Mouse (Mus musculus): ENCODE results near the gene Mbnl1. TPM values are rescaled to one million over a fixed set of nuclear protein-coding genes. Genes with fewer than 3 reads are reported as not detected.

Gene Mbnl1
- polyA plus RNA-seq, 1 experiment = 137 TPM

- Histone ChIP-seq H3K4me3 (ENCODE audit: insufficient read depth, low read depth, low read length) (no peak overlapping the region), H3K27ac (ENCODE audit: insufficient read depth, low read depth, low read length) (no peak overlapping the region), H3K4me1 (ENCODE audit: control insufficient read depth, insufficient read depth, low read length) (no peaks in the 10 kb centered on the region)
- WGBS = 97% methylated on average over 4 of the region's 4 CpGs
- TF ChIP-seq CTCF (IDR thresholded peaks at IDR 0.05; ENCODE audit: insufficient read depth, low read depth, low read length) = no peak
- no peak for TF ChIP-seq POLR2A (IDR thresholded peaks at IDR 0.05; ENCODE audit: insufficient read depth, low read depth, low read length)
Observed at GRCm38 (mm10) chr3:60579880-60580279, 107.2 kb downstream of the Mbnl1 start.

GRCm38 (mm10) chr3:60580699-60581098, 108.1 kb downstream of the Mbnl1 start:
- H3K4me1 ChIP-seq (ENCODE audit: control insufficient read depth, insufficient read depth, low read length) = no peaks in the 10 kb centered on the region
- TF ChIP-seq CTCF (IDR thresholded peaks at IDR 0.05; ENCODE audit: insufficient read depth, low read depth, low read length) = no peak
- no peak for TF ChIP-seq POLR2A (IDR thresholded peaks at IDR 0.05; ENCODE audit: insufficient read depth, low read depth, low read length)
- H3K4me3 ChIP-seq (ENCODE audit: insufficient read depth, low read depth, low read length) = no peak overlapping the region
- no peak overlapping the region for H3K27ac ChIP-seq (ENCODE audit: insufficient read depth, low read depth, low read length)
- 85% methylated on average over 5 of the region's 5 CpGs for WGBS

GRCm38 (mm10) chr3:60582154-60582553, 109.5 kb downstream of the Mbnl1 start:
- Histone ChIP-seq H3K27ac (ENCODE audit: insufficient read depth, low read depth, low read length) (no peak overlapping the region), H3K4me1 (ENCODE audit: control insufficient read depth, insufficient read depth, low read length) (no peaks in the 10 kb centered on the region), H3K4me3 (ENCODE audit: insufficient read depth, low read depth, low read length) (no peak overlapping the region)
- TF ChIP-seq CTCF (IDR thresholded peaks at IDR 0.05; ENCODE audit: insufficient read depth, low read depth, low read length) (no peak), POLR2A (IDR thresholded peaks at IDR 0.05; ENCODE audit: insufficient read depth, low read depth, low read length) (no peak)
- WGBS = 52% methylated on average over 3 of the region's 3 CpGs

- 95% methylated on average over 1 of the region's 1 CpGs for WGBS
- Histone ChIP-seq H3K4me1 (ENCODE audit: control insufficient read depth, insufficient read depth, low read length) (no peaks in the 10 kb centered on the region), H3K4me3 (ENCODE audit: insufficient read depth, low read depth, low read length) (no peak overlapping the region), H3K27ac (ENCODE audit: insufficient read depth, low read depth, low read length) (no peak overlapping the region)
- TF ChIP-seq CTCF (IDR thresholded peaks at IDR 0.05; ENCODE audit: insufficient read depth, low read depth, low read length) = no peak
- no peak for TF ChIP-seq POLR2A (IDR thresholded peaks at IDR 0.05; ENCODE audit: insufficient read depth, low read depth, low read length)
Observed at GRCm38 (mm10) chr3:60582620-60583019, 110.0 kb downstream of the Mbnl1 start.

- TF ChIP-seq CTCF (IDR thresholded peaks at IDR 0.05; ENCODE audit: insufficient read depth, low read depth, low read length) (no peak), POLR2A (IDR thresholded peaks at IDR 0.05; ENCODE audit: insufficient read depth, low read depth, low read length) (no peak)
- Histone ChIP-seq H3K4me3 (ENCODE audit: insufficient read depth, low read depth, low read length) (no peak overlapping the region), H3K27ac (ENCODE audit: insufficient read depth, low read depth, low read length) (no peak overlapping the region), H3K4me1 (ENCODE audit: control insufficient read depth, insufficient read depth, low read length) (no peaks in the 10 kb centered on the region)
- 98% methylated on average over 3 of the region's 3 CpGs for WGBS
Observed at GRCm38 (mm10) chr3:60584704-60585103, 112.1 kb downstream of the Mbnl1 start.

- Histone ChIP-seq H3K27ac (ENCODE audit: insufficient read depth, low read depth, low read length) (no peak overlapping the region), H3K4me3 (ENCODE audit: insufficient read depth, low read depth, low read length) (no peak overlapping the region), H3K4me1 (ENCODE audit: control insufficient read depth, insufficient read depth, low read length) (no peaks in the 10 kb centered on the region)
- no peak for TF ChIP-seq CTCF (IDR thresholded peaks at IDR 0.05; ENCODE audit: insufficient read depth, low read depth, low read length)
- TF ChIP-seq POLR2A (IDR thresholded peaks at IDR 0.05; ENCODE audit: insufficient read depth, low read depth, low read length) = no peak
- WGBS = 95% methylated on average over 3 of the region's 3 CpGs
Observed at GRCm38 (mm10) chr3:60586046-60586445, 113.4 kb downstream of the Mbnl1 start.

- Histone ChIP-seq H3K4me3 (ENCODE audit: insufficient read depth, low read depth, low read length) (no peak overlapping the region), H3K27ac (ENCODE audit: insufficient read depth, low read depth, low read length) (no peak overlapping the region), H3K4me1 (ENCODE audit: control insufficient read depth, insufficient read depth, low read length) (no peaks in the 10 kb centered on the region)
- no peak for TF ChIP-seq CTCF (IDR thresholded peaks at IDR 0.05; ENCODE audit: insufficient read depth, low read depth, low read length)
- TF ChIP-seq POLR2A (IDR thresholded peaks at IDR 0.05; ENCODE audit: insufficient read depth, low read depth, low read length) = no peak
- WGBS = 84% methylated on average over 4 of the region's 4 CpGs
Observed at GRCm38 (mm10) chr3:60587149-60587548, 114.5 kb downstream of the Mbnl1 start.

- no peak overlapping the region for H3K27ac ChIP-seq (ENCODE audit: insufficient read depth, low read depth, low read length)
- TF ChIP-seq POLR2A (IDR thresholded peaks at IDR 0.05; ENCODE audit: insufficient read depth, low read depth, low read length) (no peak), CTCF (IDR thresholded peaks at IDR 0.05; ENCODE audit: insufficient read depth, low read depth, low read length) (no peak)
- H3K4me3 ChIP-seq (ENCODE audit: insufficient read depth, low read depth, low read length) = no peak overlapping the region
- H3K4me1 ChIP-seq (ENCODE audit: control insufficient read depth, insufficient read depth, low read length) = no peaks in the 10 kb centered on the region
- 78% methylated on average over 3 of the region's 3 CpGs for WGBS
Observed at GRCm38 (mm10) chr3:60589361-60589760, 116.7 kb downstream of the Mbnl1 start.

- TF ChIP-seq CTCF (IDR thresholded peaks at IDR 0.05; ENCODE audit: insufficient read depth, low read depth, low read length) (no peak), POLR2A (IDR thresholded peaks at IDR 0.05; ENCODE audit: insufficient read depth, low read depth, low read length) (no peak)
- no peak overlapping the region for H3K4me3 ChIP-seq (ENCODE audit: insufficient read depth, low read depth, low read length)
- 95% methylated on average over 10 of the region's 10 CpGs for WGBS
- no peaks in the 10 kb centered on the region for H3K4me1 ChIP-seq (ENCODE audit: control insufficient read depth, insufficient read depth, low read length)
- no peak overlapping the region for H3K27ac ChIP-seq (ENCODE audit: insufficient read depth, low read depth, low read length)
Observed at GRCm38 (mm10) chr3:60595606-60596005, 123.0 kb downstream of the Mbnl1 start.

- WGBS = 80% methylated on average over 4 of the region's 4 CpGs
Observed at GRCm38 (mm10) chr3:60596985-60597384, 124.4 kb downstream of the Mbnl1 start.

More at GRCm38 (mm10) chr3:60596985-60597384, 124.4 kb downstream of the Mbnl1 start:
- Histone ChIP-seq H3K27ac (ENCODE audit: insufficient read depth, low read depth, low read length) (no peak overlapping the region), H3K4me1 (ENCODE audit: control insufficient read depth, insufficient read depth, low read length) (no peaks in the 10 kb centered on the region), H3K4me3 (ENCODE audit: insufficient read depth, low read depth, low read length) (no peak overlapping the region)
- TF ChIP-seq POLR2A (IDR thresholded peaks at IDR 0.05; ENCODE audit: insufficient read depth, low read depth, low read length) (no peak), CTCF (IDR thresholded peaks at IDR 0.05; ENCODE audit: insufficient read depth, low read depth, low read length) (no peak)
